Mouse (Mus musculus) common myeloid progenitor, adult 5-6 weeks (primary cell): ENCODE measurements around the gene Kndc1. TPM values are rescaled to one million over a fixed set of nuclear protein-coding genes. Genes with fewer than 3 reads are reported as not detected.

Experiments
- ATAC-seq: replicated peaks from 2 replicates; pipeline ENCODE4 v1.8.0; 2016; ENCODE audit warnings: low read depth, mild to moderate bottlenecking, moderate TSS enrichment, inconsistent platforms; ENCODE audit not compliant: poor library complexity, severe bottlenecking
- total RNA-seq: library from RNA; stranded (forward); fragments of 200-1000, 187-1606 nt; gene quantifications from 2 replicates; pipeline ENCODE4 v1.2.3, GENCODE M21; 2017

Kndc1 gene
- total RNA-seq, 1 experiment from 2014 or later = not detected

DNA sequence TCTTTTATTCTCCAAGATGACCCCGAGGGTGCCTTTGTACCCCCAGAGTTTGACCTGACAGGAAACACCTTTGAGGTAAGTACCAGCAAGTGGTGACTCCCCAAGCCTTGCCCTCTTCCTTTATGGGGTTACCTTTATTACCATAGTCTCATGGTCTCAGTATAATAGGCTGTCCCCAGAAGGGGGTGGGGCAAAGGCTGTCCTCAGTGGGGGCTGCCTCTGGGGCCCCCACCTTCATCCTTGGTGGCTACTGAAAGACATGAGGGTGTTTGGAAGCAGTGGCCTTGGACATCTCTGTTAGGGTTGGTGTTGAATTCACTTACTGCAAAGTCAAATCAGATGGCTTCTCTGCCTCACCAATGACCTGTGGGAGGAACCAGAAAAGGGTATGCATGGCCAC, 7.5 kb downstream of the Kndc1 start:
- ATAC-seq = no peak

DNA sequence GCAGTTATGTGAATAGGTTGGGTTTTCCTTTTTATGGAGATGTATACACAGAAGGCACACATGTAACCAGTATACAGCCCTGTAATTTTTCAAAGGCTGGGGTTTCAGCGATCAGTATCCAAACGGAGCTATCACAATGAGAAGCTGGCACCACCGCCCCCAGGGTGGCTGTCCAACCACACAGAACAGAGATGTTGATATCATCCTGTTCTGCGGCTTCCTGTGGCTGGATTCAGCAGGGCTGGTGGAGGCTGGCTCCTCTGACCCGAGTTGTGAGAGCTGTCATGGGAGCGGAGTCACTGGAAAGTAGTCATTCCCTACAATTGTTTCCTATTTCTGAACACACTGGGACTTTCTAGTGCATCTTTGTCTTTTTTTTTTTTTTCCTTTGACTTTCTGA, 10.8 kb downstream of the Kndc1 start:
- ATAC-seq = peak; percentile 60

DNA sequence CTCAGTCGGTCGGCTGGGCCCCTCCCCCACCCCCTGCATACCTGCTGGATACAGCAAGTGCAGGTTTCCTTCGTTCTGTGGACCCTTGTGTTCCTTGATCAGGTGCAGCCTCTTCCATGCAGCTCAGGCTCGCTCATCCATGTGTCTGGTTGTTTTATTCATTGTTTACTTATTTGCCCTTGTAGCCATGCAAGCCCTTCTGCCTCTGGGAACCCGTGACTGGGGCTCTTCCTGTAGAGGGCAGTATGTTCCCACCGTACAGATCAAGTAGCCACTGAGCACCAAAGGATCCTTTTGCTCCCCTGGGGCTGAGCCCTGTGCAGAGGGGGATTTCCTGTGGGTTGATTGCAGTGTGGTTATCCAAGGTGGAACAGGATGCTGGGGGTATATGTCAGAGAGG, 11.2 kb downstream of the Kndc1 start:
- peak; percentile 86 for ATAC-seq

DNA sequence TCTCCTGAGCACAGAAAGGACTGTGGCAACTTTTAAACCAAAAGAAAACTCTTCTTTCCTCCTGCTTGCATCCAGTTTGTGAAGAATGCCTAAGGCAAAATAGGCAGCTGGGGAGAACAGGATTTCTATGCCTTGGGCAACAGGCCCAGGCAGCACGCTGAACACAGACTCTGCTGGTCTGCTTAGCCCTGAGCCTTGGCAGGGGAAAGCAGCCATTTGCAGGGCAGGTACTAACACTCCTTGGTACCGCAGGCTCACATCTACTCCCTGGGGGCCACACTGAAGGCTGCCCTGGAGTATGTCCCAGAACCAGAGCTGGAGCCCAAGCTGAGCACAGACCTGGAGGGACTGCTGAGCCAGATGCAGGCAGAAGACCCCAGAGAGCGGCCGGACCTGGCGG, 13.7 kb downstream of the Kndc1 start:
- ATAC-seq = no peak

DNA sequence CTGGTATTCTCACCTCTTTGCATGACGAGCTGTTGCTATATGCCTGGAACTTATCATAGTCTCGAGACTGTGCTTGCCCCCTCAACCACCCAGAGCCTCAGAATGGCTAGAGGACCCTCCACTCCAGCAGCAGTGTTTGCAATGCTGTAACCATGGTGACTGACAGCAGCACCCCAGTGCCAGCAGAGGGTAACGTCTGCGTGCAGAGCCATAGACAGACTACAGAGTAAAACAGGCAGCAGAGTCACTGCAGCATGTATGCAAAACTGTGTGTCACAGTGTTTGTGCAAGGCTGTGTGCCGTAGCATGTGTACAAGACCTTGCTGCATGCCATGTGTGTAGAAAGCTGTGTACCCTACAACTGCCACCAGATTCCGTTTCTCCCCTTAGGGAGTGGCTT, 15.0 kb downstream of the Kndc1 start:
- no peak for ATAC-seq

DNA sequence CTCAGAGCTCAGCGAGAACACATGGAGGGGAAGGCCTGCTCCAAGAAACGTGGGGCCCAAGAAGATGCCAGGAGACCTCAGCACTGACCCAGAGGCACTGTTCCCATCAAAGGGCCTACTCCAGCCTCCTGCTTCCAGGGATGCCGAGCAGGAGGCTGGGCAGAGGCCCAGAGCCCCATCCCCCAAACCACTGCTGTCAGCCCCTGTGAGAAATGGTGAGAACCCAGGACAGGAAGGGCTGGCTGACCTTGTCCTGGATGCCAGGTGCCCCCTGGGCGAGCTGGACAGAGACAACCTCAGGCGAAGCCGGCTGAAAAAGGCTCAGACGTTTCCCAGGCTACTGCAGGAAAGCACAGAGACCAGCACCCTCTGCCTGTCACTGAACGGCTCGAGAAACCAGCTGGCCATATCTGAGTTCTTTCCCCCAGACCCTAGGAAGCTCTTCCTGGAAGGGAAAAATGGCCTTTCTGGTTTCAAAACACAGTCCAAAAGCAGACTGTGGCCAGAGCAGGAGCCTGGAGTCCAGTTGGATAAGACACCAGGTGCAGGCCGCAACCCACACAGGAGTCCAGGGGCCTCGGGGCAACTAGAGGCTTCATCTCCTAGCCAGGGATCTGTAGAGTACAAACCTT, 15.8 kb downstream of the Kndc1 start:
- no peak for ATAC-seq

DNA sequence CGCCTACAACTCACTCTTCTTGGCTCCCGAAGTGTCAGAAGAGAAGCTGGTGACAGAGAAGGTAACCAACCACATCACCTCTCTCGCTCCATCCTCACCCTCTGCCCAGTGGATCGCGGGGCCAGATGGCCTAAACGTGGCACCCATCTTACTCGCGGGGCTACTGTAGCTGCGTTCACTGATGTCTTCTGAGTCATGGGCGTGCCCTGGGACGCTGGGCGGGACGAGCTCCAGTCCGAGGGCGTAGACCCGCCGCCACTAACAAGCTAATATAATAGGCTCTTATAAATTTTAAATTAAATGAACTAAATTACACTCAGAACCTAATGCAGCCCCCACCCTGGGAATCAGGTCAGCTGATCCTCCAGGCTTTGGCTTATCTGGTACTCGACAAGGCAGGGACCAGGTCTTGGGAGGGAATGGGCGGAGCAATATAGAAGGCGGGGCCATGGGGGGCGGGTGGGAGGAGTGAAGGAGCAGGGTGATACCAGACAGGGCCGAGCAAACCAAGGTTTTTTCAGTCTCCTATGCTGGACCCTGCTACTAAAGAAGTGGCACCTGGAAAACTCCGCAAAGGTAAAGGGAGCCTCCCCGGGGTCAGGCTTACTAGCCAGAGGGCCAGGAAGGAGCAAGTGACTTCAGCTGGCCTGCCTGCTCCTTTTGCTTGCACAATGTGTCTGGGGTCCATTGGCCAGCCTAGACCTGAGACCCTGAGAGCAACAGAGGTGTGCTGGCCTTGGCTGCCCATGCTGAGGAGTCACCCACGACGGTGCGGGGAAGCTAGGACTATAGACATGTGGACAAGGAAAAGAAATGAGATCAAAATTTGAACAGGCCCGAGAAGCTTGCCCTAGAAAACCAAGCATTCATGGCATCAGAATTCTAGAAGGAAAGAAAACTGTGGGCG, 19.9 kb downstream of the Kndc1 start:
- ATAC-seq = peak; percentile 74

DNA sequence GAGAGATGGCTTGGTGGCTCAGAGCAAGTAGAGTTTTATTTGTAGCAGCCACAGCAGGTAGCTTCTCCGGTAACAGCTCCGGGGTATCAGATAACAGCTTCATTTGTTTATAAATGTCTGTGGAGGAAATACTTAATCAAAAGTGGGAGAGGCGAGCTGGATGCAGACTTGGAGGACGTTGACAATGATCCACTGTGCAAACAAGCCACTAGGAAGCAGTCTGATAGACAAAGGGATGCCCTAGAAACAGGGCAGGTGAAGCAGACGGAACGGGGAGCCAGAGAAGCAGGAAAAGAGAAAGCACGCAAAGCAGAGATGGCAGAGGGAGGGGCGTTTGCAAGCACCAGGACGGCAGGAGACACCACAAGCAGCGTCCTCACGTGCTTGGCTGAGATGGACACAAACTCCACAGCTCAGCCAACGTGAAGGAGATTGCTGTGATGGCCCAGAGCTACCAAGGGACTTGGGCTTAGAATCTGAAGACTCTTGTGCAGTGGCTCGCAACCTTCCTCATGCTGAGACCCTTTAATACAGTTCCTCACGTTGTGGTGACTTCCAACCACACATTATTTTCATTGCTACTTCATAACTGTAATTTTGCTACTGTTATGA, 21.3 kb downstream of the Kndc1 start:
- ATAC-seq = 0 out of 2 replicates have a peak, but pooled peaks have one; percentile 7

DNA sequence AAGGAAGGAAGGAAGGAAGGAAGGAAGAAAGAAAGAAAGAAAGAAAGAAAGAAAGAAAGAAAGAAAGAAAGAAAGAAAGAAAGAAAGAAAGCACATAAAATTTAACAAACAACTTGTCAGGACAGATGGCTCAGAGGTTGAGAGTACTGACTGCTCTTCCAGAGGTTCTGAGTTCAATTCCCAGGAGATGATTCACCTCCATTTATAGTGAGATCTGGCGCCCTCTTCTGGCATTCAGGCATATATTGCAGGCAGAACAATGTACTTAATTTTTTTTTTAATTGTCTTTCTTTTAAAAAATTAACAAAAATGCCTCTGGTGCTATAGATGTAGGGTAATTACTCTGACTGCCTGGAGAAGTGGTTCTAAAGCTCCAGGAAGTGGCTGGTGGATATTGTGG, 21.8 kb downstream of the Kndc1 start:
- ATAC-seq = no peak

DNA sequence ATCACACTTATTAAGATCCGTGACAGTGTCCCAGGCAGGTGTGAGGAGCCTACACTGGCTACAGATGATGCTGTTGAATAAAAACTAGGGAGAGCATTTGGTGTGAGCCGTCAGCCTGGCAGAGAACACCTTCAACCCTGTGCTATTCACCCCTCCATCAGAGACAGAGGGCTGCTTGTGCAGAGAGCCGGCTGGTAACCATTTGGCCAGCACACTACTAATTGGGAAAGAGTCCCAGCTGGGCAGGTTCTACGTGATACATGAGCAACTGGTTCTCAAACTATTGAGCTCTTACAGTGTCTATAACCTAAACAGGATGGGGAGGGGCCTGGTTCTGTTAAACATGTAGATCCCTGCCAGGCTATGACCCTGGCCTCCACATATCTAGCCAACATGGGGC, 23.8 kb downstream of the Kndc1 start:
- ATAC-seq = no peak

DNA sequence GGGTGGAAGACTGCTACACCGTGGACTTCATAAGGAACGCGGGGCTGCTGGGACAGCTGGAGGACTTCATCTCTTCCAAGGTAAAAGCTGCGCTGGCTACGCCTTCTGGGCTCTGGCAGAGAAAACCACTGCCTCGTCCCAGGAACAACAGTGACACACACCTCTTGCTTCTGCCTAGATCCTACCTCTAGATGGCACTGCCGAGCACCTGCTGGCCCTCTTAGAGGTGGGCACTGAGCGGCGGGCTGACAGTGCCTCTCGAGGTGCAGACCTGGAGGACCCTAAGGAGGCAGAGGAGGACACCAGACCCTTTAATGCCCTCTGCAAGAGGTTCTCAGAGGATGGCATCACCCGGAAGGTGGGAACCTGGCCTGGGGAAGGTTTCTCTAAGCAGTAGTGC, 36.2 kb downstream of the Kndc1 start:
- ATAC-seq = peak; percentile 94

DNA sequence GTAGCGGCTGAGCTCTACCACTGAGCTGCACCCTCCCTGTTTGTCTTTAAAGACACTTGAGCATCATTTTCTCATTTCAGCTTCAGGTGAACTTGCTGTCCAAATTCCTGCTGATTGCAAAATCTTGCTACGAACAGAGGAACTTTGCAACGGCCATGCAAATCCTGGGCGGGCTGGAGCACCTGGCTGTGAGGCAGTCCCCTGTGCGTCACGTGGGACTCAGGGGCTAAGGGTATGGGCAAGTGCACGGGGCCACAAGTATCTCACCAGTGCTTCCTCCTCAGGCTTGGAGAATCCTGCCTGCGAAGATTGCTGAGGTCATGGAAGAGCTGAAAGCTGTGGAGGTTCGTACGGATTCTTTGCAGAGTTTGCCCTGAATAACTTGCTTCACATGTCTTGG, 42.2 kb downstream of the Kndc1 start:
- no peak for ATAC-seq

DNA sequence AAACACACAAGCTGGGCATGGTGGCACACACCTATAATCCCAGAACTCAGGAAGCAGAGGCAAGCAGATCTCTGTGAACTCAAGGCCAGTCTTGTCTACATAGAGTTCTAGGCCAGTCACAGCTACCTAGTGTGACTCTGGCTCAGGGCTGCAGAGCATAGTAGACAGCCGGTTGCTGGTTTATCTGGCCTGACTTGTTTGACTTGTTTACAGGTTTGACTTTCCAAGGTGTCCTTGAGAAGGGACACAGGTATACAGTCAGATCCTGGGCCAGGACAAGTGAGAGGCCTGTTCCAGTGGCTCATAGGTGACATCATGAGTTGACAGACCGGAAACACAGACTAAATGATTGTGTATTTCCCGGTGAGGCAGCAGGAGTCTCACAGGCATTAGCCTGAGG, 42.6 kb downstream of the Kndc1 start:
- ATAC-seq = no peak

DNA sequence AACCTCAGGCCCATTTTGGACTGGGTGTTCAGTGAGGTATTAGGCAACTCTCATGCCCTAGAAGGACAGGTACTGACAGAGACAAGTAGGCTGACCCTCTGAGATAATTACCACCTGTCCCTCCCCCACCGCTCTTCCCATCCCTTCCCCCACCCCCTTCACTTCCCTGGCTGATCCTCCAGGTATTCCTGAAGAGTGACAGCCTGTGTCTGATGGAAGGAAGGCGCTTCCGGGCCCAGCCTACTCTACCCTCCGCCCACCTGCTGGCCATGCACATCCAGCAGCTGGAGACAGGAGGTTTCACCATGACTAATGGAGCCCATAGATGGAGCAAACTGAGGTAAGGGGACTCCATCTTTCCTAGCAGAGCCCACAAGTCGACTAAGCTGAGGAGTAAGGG, 43.3 kb downstream of the Kndc1 start:
- ATAC-seq = no peak

DNA sequence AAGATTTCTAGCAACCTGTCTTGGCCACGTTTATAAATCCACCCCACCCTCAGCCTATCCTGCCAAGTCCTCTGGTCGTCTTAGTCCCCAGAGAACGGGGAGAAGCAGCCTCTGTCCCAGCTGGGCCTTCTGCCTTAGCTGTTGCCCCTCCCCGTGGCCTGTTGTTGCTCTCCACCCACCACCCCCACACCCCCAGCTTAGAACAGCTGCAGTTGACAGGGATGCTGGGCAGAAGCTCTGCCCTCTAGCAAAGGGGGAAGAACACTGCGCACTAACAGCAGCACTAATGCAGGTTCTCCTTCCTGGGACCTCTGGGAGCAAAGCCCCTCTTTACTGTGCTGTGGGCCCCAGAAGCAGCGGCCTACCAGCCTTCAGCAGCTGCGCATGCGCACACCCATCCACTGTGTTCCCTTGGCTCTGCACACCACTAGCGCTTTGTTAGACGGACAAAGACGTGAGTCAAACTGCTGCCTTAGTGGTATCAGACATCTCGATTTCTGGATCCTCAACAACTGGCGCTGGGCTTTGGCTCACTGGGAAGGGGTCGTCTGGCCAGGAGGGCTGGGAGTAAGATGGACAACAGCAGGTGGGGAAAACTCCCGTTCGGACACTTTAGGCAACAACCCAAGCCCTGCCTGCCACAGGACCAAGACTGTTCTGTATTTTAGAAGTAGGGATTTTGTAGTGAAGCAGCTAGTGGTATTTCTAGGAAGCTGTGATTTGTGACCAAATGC, 46.1 kb downstream of the Kndc1 start:
- ATAC-seq = no peak

DNA sequence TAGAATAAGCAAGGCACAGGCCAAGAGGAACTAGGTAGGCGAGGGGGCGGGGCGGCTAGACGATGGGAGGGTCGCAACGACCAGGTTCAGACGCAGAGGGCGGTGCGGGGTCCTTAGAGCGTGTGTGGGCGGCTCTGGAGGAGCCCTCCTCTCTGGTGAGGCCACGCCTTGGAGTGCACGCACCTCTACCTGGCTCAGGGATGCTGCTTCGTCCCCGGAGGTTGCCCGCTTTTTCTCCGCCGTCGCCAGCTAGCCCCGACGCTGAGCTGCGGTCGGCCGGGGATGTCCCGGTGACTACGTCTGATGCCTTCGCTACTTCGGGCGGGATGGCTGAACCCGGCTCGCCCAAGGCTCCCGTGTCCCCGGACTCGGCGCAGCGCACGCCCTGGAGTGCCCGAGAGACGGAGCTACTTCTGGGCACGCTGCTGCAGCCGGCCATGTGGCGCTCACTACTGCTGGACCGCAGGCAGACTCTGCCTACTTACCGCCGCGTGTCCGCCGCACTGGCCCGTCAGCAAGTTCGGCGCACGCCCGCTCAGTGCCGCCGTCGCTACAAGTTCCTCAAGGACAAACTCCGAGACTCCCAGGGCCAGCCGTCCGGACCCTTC, 49.3 kb downstream of the Kndc1 start, which contains the start of gene Utf1:
TSS of gene Utf1 (plus strand) at position 116 of the 608 bp plus-strand sequence.
- peak; percentile 69 for ATAC-seq

DNA sequence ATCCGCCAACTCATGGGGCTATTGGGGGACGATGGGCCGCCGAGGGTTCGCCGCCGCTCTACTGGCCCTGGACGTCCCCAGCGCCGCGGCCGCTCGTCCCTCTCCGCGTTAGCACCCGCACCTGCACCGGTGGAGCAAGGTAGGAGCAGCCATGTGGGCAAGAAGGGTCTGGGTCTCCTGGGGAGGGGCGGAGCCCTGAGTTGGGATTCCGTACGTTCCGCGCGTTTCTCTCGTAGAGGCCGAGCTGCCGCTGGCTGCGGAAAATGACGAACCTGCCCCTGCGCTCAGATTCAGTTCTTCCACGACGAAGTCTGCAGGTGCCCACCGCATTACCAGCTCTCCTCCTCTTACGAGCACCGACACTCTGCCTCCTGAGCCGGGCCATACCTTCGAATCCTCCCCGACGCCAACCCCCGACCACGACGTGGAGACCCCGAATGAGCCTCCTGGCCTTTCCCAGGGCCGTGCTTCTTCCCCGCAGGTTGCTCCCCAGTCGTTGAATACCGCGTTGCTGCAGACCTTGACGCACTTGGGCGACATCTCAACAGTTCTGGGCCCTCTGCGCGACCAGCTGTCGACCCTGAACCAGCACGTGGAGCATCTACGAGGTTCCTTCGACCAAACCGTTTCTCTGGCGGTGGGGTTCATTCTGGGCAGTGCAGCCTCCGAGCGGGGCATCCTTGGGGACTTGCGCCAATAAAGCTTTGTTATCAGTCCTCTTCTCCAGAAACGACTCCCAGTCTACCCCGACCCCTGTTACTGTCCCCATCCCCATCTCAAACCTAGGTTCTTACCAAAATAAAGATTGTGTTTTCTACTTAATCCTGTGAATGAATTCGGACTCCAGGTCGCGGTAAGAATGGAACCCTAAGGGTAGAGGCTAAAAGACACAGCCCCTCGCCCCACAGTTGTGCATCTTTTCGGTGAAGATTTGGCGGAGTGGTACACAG, 50.1 kb downstream of the Kndc1 start:
- no peak for ATAC-seq

DNA sequence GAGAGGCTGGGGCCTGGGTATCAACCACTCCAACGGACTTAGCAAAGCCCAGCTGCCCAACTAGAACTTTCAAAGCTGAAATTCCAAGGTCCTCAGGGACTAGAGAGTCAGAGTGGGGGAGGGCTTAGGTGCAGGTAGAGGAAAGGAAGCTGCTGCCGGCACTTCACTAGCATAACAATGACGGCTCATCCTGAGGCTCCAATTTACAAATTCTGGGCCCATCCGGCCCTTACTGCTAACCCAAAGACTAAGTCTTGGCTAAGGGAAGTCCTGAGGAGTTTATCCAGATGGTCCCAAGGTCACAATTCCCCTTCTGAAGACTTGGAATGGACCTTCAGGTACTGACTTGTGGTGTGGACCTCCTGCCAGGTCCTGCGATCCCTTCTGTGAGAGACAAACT, 51.0 kb downstream of the Kndc1 start:
- no peak for ATAC-seq

DNA sequence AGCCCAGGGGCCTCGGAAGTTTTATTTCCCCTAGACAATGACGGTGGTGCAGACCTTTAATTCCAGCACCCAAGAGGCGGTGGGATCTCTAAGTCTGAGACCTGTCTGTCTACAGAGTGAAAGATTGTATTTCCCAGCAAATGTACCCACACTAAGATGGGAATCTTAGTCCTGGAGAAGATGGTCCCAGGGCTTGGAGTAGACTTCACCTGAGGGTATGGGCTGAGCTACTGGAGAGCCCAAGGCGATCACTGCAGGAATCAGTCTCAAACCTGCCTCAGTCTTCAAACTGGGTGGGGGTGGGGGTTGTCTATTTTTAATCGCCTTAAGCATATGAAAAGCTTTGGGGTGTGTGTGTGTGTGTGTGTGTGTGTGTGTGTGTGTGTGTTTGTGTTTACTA, 51.5 kb downstream of the Kndc1 start:
- ATAC-seq = no peak
